In the genomic region with DNA sequence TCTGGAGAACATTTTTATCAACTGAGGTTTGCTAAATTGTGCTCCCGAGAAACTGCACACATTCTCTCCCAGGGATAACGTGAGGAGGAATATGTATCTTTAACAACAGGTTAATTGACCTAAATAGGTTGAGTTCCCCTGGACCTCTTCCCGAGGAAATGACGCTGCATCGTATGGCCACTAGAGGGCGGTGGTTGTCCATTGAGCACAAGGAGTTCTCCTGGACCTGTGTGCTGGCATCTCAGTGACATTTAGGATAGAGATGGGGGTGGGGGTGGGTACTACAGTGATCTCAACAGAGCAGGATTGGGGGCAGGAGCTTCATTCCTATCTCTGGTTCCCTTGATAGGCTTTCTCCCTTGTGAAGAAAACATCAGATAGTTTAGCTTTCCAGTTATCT, we compare ENCODE assay signal across 9 mouse cellular contexts. TPM values are rescaled to one million over a fixed set of nuclear protein-coding genes. Genes with fewer than 3 reads are reported as not detected.
DNase-seq lines count a peak whose midpoint lies in the region; ATAC-seq and TF ChIP-seq lines count a peak whose summit lies in the region.
"Had no signal": no experiment of that assay in that cellular context is flagged by ENCODE, and none has a peak within 500 bp of the region (broad histone marks: within the 10 kb centered on the region; RNA-seq: fewer than 3 reads in every experiment).

No protein-coding gene starts in this region.

- intact Hi-C loops in left cerebral cortex, adult 2 months (cut with DNase I): no loop called here
- intact Hi-C loops in left cerebral cortex, postnatal 36 days (cut with DNase I): no loop called here

- H3K4me3 ChIP-seq in left cerebral cortex, adult 2 months: no peak overlapping the region
- no peak overlapping the region for H3K4me3 ChIP-seq in liver, embryonic 11.5 days (ENCODE audit: low read depth, low read length)
- H3K4me3 ChIP-seq: myocyte had no signal

- H3K4me1 ChIP-seq in liver, embryonic 11.5 days (replicated peaks; ENCODE audit: control insufficient read depth, insufficient read depth, low read length): no peaks in the 10 kb centered on the region

- WGBS in liver, embryonic 11.5 days: 19% methylated on average over 6 of the region's 6 CpGs

- no peak for ATAC-seq in liver, embryonic 11.5 days (replicated peaks; ENCODE audit: low FRiP score)
- no peak for ATAC-seq in activated CD4-positive, CD25-positive, alpha-beta regulatory T cell, adult 4 months

- no peaks in the 10 kb centered on the region for H3K9me3 ChIP-seq in liver, embryonic 11.5 days (ENCODE audit: control insufficient read depth, low read length)

- no peak for DNase-seq in left cerebral cortex, adult 2 months (ENCODE audit: extremely low spot score in 1 of 2, low spot score in 2 of 2)
- DNase-seq in left cerebral cortex, postnatal 36 days (ENCODE audit: low spot score in 2 of 2): no peak
- peak; percentile 25 for DNase-seq in MEL-GATA-1-ER (ENCODE audit: extremely low read depth, low read depth)
- peak; percentile 63 for DNase-seq in brain, embryonic 14.5 days (ENCODE audit: low read depth)
- DNase-seq in frontal cortex, postnatal 36 days (ENCODE audit: low spot score in 2 of 2): peak; percentile 7 to 12
- peak; percentile 53 for DNase-seq in liver, embryonic 11.5 days (ENCODE audit: low spot score)
- peak; percentile 44 for DNase-seq in right cerebral cortex, postnatal 14 days

- no peaks in the 10 kb centered on the region for H3K27me3 ChIP-seq in liver, embryonic 11.5 days (replicated peaks; ENCODE audit: control insufficient read depth, insufficient read depth, low read length)

- H3K9ac ChIP-seq in liver, embryonic 11.5 days (ENCODE audit: low read depth, low read length): no peak overlapping the region

- H3K4me2 ChIP-seq in liver, embryonic 11.5 days: no peak overlapping the region

- no peaks in the 10 kb centered on the region for H3K36me3 ChIP-seq in liver, embryonic 11.5 days (ENCODE audit: control insufficient read depth, insufficient read depth, low read length)

- TF ChIP-seq POLR2A in brain, embryonic 14.5 days (IDR thresholded peaks at IDR 0.05; ENCODE audit: borderline replicate concordance, extremely low read depth, insufficient read depth, insufficient read length, poor library complexity, severe bottlenecking): no peak

- peak; percentile 55 for TF ChIP-seq CTCF in left cerebral cortex, adult 2 months (IDR thresholded peaks at IDR 0.05)
- TF ChIP-seq CTCF in brain, embryonic 14.5 days (IDR thresholded peaks at IDR 0.05; ENCODE audit: borderline replicate concordance, extremely low read depth, insufficient read depth, insufficient read length): peak; percentile 81

- no peak overlapping the region for H3K27ac ChIP-seq in left cerebral cortex, adult 2 months
- no peak overlapping the region for H3K27ac ChIP-seq in liver, embryonic 11.5 days (ENCODE audit: low read depth, low read length)

RNA-seq across cellular contexts. Expression of gene Zfp157, which starts 32.3 kb away (rescaled TPM):
- total RNA-seq in left cerebral cortex, adult 2 months (2021): 10 to 100 TPM; 17.7 to 23.5 TPM
- total RNA-seq in left cerebral cortex, postnatal 36 days (2021): 10 to 100 TPM; 18.6 to 28.1 TPM
- 32.1 and 39.5 TPM in 2 replicates for polyA plus RNA-seq in brain, embryonic 14.5 days (2012; rRNA removed)
- polyA plus RNA-seq in liver, embryonic 11.5 days (2014; fragmentation: Nextera tagmentation; extraction: Ambion mirVana): 16.1 TPM in 2 replicates
- polyA plus RNA-seq in activated CD4-positive, CD25-positive, alpha-beta regulatory T cell, adult 4 months (2017; shearing (Covaris generic)): 10 to 100 TPM; 14.6 to 18.4 TPM

Comparison
In these comparisons a context has a peak if more than half of its experiments do, and no peak if none do; other contexts are left out.
1. DNase-seq: peak in MEL-GATA-1-ER (single experiment), brain, embryonic 14.5 days (single experiment), frontal cortex, postnatal 36 days (2 of 2), liver, embryonic 11.5 days (single experiment) and right cerebral cortex, postnatal 14 days (single experiment); none in left cerebral cortex, adult 2 months (0 of 2) and left cerebral cortex, postnatal 36 days (0 of 2).